Mouse (Mus musculus) adrenal gland, adult 18-20 months (tissue): ENCODE results near the gene Mrpl41. TPM values are rescaled to one million over a fixed set of nuclear protein-coding genes. Genes with fewer than 3 reads are reported as not detected.

Experiments used
- DNase-seq, 2 experiments: peaks; one replicate each; pipeline ENCODE4 v3.0.0; 2021 to 2022; ENCODE audit warnings: low spot score in 2 of 2
- long read RNA-seq, 2 experiments: library from polyadenylated mRNA; stranded (forward); transcript quantifications; one replicate each; pipeline ENCODE4 v2.0.0; 2021
- total RNA-seq, 2 experiments: library from RNA; stranded (reverse); gene quantifications; 1 replicate in 1 of 2; 2 replicates in 1 of 2; pipeline ENCODE4 v1.2.3; 2021

Gene Mrpl41
- 10 to 100 TPM; 85.2 to 88.0 TPM for total RNA-seq
- long read RNA-seq, experiment 1, transcript Mrpl41-201 (2 exons, 776 nt): major isoform, 20 of 20 reads
- long read RNA-seq, experiment 1, partial matches to known transcripts: 0 of 20 reads
- long read RNA-seq, experiment 1, other reads (novel, unspliced or antisense): 0 of 20 reads
- long read RNA-seq, experiment 2, transcript Mrpl41-201 (2 exons, 776 nt): major isoform, 99 of 107 reads
- long read RNA-seq, experiment 2, partial matches to known transcripts: 0 of 107 reads
- long read RNA-seq, experiment 2, other reads (novel, unspliced or antisense): 8 of 107 reads

GRCm38 (mm10) chr2:24974906-24975703, at the start of gene Mrpl41:
Gene Mrpl41 (minus strand): TSS chr2:24975098.
- DNase-seq: peak; percentile 89 to 91

- no peak for DNase-seq
These were observed 47.8 kb upstream of the Mrpl41 start for GRCm38 (mm10) chr2:25022678-25023077.

GRCm38 (mm10) chr2:25008250-25008649, 33.4 kb upstream of the Mrpl41 start:
- DNase-seq: no peak

GRCm38 (mm10) chr2:25006767-25007166, 31.9 kb upstream of the Mrpl41 start:
- DNase-seq: no peak

GRCm38 (mm10) chr2:25003946-25004786, 29.3 kb upstream of the Mrpl41 start:
- DNase-seq: no peak

- DNase-seq: peak in 1 of 2 experiments; percentile 36
These were observed 25.8 kb upstream of the Mrpl41 start for GRCm38 (mm10) chr2:25000544-25001235.

- peak; percentile 41 to 68 for DNase-seq
These were observed 21.6 kb upstream of the Mrpl41 start for GRCm38 (mm10) chr2:24996471-24996870.

GRCm38 (mm10) chr2:24995332-24995731, 20.4 kb upstream of the Mrpl41 start:
- peak in 1 of 2 experiments; percentile 12 for DNase-seq

GRCm38 (mm10) chr2:24987762-24988161, 12.9 kb upstream of the Mrpl41 start:
- no peak for DNase-seq

GRCm38 (mm10) chr2:24976960-24977359, 2.1 kb upstream of the Mrpl41 start:
- no peak for DNase-seq

- DNase-seq: peak; percentile 67 to 76
These were observed 903 bp upstream of the Mrpl41 start, which contains the start of gene Pnpla7 for GRCm38 (mm10) chr2:24975704-24976297. Gene Pnpla7 (plus strand): TSS chr2:24976033.

GRCm38 (mm10) chr2:24974452-24974851, 446 bp downstream of the Mrpl41 start:
- DNase-seq: peak; percentile 31 to 35

- no peak for DNase-seq
These were observed 4.5 kb downstream of the Mrpl41 start for GRCm38 (mm10) chr2:24970386-24970785.

GRCm38 (mm10) chr2:24962304-24963000, 12.4 kb downstream of the Mrpl41 start, which contains the start of gene Dph7:
Gene Dph7 (plus strand): TSS chr2:24962400.
- DNase-seq: peak; percentile 77 to 83

GRCm38 (mm10) chr2:24960910-24961309, 14.0 kb downstream of the Mrpl41 start:
- DNase-seq: peak in 1 of 2 experiments; percentile 29

- DNase-seq: no peak
These were observed 22.3 kb downstream of the Mrpl41 start for GRCm38 (mm10) chr2:24952537-24953055.

GRCm38 (mm10) chr2:24950189-24950535, 24.7 kb downstream of the Mrpl41 start:
- peak in 1 of 2 experiments; percentile 37 for DNase-seq

- peak; percentile 98 for DNase-seq
These were observed 25.3 kb downstream of the Mrpl41 start, which contains the start of gene Zmynd19 for GRCm38 (mm10) chr2:24949421-24950188. Gene Zmynd19 (plus strand): TSS chr2:24949792.
